Mouse (Mus musculus) kidney, adult 9 months (tissue): ENCODE results near the gene Lrrc36.

ENCODE experiments used
- DNase-seq: peaks from one replicate; pipeline ENCODE4 v3.0.0; 2022

Lrrc36 gene

GRCm38 (mm10) chr8:105468002-105468720, 54.8 kb downstream of the Lrrc36 start:
- DNase-seq, result no peak

- peak; percentile 6 for DNase-seq
These were observed 55.8 kb downstream of the Lrrc36 start for GRCm38 (mm10) chr8:105469041-105469695.

GRCm38 (mm10) chr8:105469816-105470215, 56.4 kb downstream of the Lrrc36 start:
- DNase-seq, result no peak

- DNase-seq, result no peak
These were observed 56.9 kb downstream of the Lrrc36 start for GRCm38 (mm10) chr8:105470262-105470661.

GRCm38 (mm10) chr8:105470681-105471313, 57.4 kb downstream of the Lrrc36 start:
- peak; percentile 8 for DNase-seq

GRCm38 (mm10) chr8:105471314-105472015, 58.1 kb downstream of the Lrrc36 start, which contains the start of gene Tppp3:
Gene Tppp3, minus strand, starts transcription at chr8:105471526.
- DNase-seq, result peak; percentile 96

- no peak for DNase-seq
These were observed 59.1 kb downstream of the Lrrc36 start for GRCm38 (mm10) chr8:105472414-105472932.

- DNase-seq, result no peak
These were observed 59.6 kb downstream of the Lrrc36 start for GRCm38 (mm10) chr8:105472983-105473382.

- DNase-seq, result peak; percentile 46
These were observed 60.6 kb downstream of the Lrrc36 start for GRCm38 (mm10) chr8:105473816-105474606.

- DNase-seq, result no peak
These were observed 61.3 kb downstream of the Lrrc36 start for GRCm38 (mm10) chr8:105474680-105475079.

GRCm38 (mm10) chr8:105475254-105475653, 61.9 kb downstream of the Lrrc36 start:
- DNase-seq, result no peak

GRCm38 (mm10) chr8:105475742-105476141, 62.4 kb downstream of the Lrrc36 start:
- no peak for DNase-seq

- no peak for DNase-seq
These were observed 62.8 kb downstream of the Lrrc36 start for GRCm38 (mm10) chr8:105476161-105476560.

- DNase-seq, result peak; percentile 64
These were observed 63.5 kb downstream of the Lrrc36 start for GRCm38 (mm10) chr8:105476628-105477413.

- no peak for DNase-seq
These were observed 64.4 kb downstream of the Lrrc36 start for GRCm38 (mm10) chr8:105477792-105478191.

GRCm38 (mm10) chr8:105481013-105481412, 67.6 kb downstream of the Lrrc36 start:
- no peak for DNase-seq

GRCm38 (mm10) chr8:105481453-105481852, 68.1 kb downstream of the Lrrc36 start:
- no peak for DNase-seq

GRCm38 (mm10) chr8:105482123-105482522, 68.8 kb downstream of the Lrrc36 start:
- DNase-seq, result no peak

- DNase-seq, result no peak
These were observed 70.0 kb downstream of the Lrrc36 start for GRCm38 (mm10) chr8:105483212-105484029.

GRCm38 (mm10) chr8:105484030-105484368, 70.6 kb downstream of the Lrrc36 start:
- no peak for DNase-seq
